Mouse (Mus musculus) liver, adult (tissue): ENCODE data around the gene Ccdc13.

ENCODE experiments used
- GATA4 ChIP-seq: IDR thresholded peaks from 2 replicates; pipeline ENCODE4 v1.6.1; 2014; ENCODE audit warnings: mild to moderate bottlenecking, low read length; ENCODE audit not compliant: insufficient replicate concordance

The Ccdc13 gene

GRCm38 (mm10) chr9:121794972-121795539 is 44.2 kb downstream of the Ccdc13 start:
- TF ChIP-seq GATA4, result no peak

GRCm38 (mm10) chr9:121791757-121792521 is 47.3 kb downstream of the Ccdc13 start, which contains the start of gene Hhatl:
TSS of gene Hhatl (minus strand) at chr9:121792507.
- no peak for TF ChIP-seq GATA4

GRCm38 (mm10) chr9:121791206-121791605 is 48.1 kb downstream of the Ccdc13 start:
- no peak for TF ChIP-seq GATA4

GRCm38 (mm10) chr9:121786359-121786758 is 52.9 kb downstream of the Ccdc13 start:
- TF ChIP-seq GATA4, result no peak

- TF ChIP-seq GATA4, result no peak
Measured at GRCm38 (mm10) chr9:121785261-121785660, 54.0 kb downstream of the Ccdc13 start.

- no peak for TF ChIP-seq GATA4
Measured at GRCm38 (mm10) chr9:121784801-121785200, 54.5 kb downstream of the Ccdc13 start.

GRCm38 (mm10) chr9:121778066-121778624 is 61.1 kb downstream of the Ccdc13 start:
- TF ChIP-seq GATA4, result no peak

- no peak for TF ChIP-seq GATA4
Measured at GRCm38 (mm10) chr9:121777484-121778065, 61.7 kb downstream of the Ccdc13 start, which contains the start of gene Klhl40. TSS of gene Klhl40 (plus strand) at chr9:121777607.

GRCm38 (mm10) chr9:121776511-121776910 is 62.8 kb downstream of the Ccdc13 start:
- TF ChIP-seq GATA4, result no peak

- no peak for TF ChIP-seq GATA4
Measured at GRCm38 (mm10) chr9:121775951-121776350, 63.3 kb downstream of the Ccdc13 start.

GRCm38 (mm10) chr9:121772412-121772811 is 66.8 kb downstream of the Ccdc13 start:
- TF ChIP-seq GATA4, result no peak

GRCm38 (mm10) chr9:121765166-121765855 is 74.0 kb downstream of the Ccdc13 start:
- no peak for TF ChIP-seq GATA4

GRCm38 (mm10) chr9:121763716-121764115 is 75.5 kb downstream of the Ccdc13 start:
- TF ChIP-seq GATA4, result no peak

GRCm38 (mm10) chr9:121762761-121763160 is 76.5 kb downstream of the Ccdc13 start:
- TF ChIP-seq GATA4, result no peak

GRCm38 (mm10) chr9:121762248-121762647 is 77.0 kb downstream of the Ccdc13 start:
- TF ChIP-seq GATA4, result no peak
